Mouse (Mus musculus) limb, embryonic 13.5 days (tissue): ENCODE measurements around the gene Trp53bp1. TPM values are rescaled to one million over a fixed set of nuclear protein-coding genes. Genes with fewer than 3 reads are reported as not detected.

Source experiments
- ATAC-seq: fragments of 200-750 bp; cut with Nextera tagmentation; 2 replicates; pipeline ENCODE4 v1.8.0; 2017; ENCODE audit warnings: low read depth, moderate number of reproducible peaks, moderate TSS enrichment; ENCODE audit not compliant: low FRiP score
- H3K27ac ChIP-seq: fragments of 300-500 bp; sonication (generic); 2 replicates; pipeline ENCODE4 v1.5.1; 2015; ENCODE audit warnings: inconsistent platforms, mild to moderate bottlenecking, moderate library complexity
- H3K27me3 ChIP-seq: fragments of 300-500 bp; sonication (generic); 2 replicates; pipeline ENCODE4 v1.6.1; 2015; ENCODE audit warnings: mild to moderate bottlenecking, inconsistent platforms
- H3K36me3 ChIP-seq: fragments of 300-500 bp; sonication (generic); 2 replicates; pipeline ENCODE4 v1.6.1; 2015; ENCODE audit warnings: inconsistent platforms, mild to moderate bottlenecking, moderate library complexity
- H3K4me1 ChIP-seq: fragments of 300-500 bp; sonication (generic); 2 replicates; pipeline ENCODE4 v1.6.1; 2015; ENCODE audit warnings: inconsistent platforms
- H3K4me2 ChIP-seq: fragments of 300-500 bp; sonication (generic); replicated peaks from 2 replicates; pipeline ENCODE4 v1.6.1; 2015; ENCODE audit warnings: inconsistent platforms, mild to moderate bottlenecking, moderate library complexity
- H3K4me3 ChIP-seq: fragments of 300-500 bp; sonication (generic); 2 replicates; pipeline ENCODE4 v1.5.1; 2015; ENCODE audit warnings: moderate library complexity, mild to moderate bottlenecking, inconsistent platforms
- H3K9ac ChIP-seq: fragments of 300-500 bp; sonication (generic); 2 replicates; pipeline ENCODE4 v1.6.1; 2015; ENCODE audit warnings: mild to moderate bottlenecking, inconsistent platforms
- H3K9me3 ChIP-seq: fragments of 300-500 bp; sonication (generic); 2 replicates; pipeline ENCODE4 v1.6.1; 2016; ENCODE audit warnings: inconsistent platforms
- WGBS: fragments of 180-500 bp; shearing (Covaris S2); methylation state at CpG from one replicate; pipeline ENCODE4 v1.1.7; 2015; 5-methylcytosine and 5-hydroxymethylcytosine counted together
- polyA plus RNA-seq: library from polyadenylated mRNA; unstranded; fragments of >200 nt; fragmentation: Nextera tagmentation; extraction: Ambion mirVana; gene quantifications from 2 replicates; pipeline ENCODE4 v1.2.1, GENCODE M21; 2015

Trp53bp1 gene
- polyA plus RNA-seq, 1 experiment from 2014 or later: 99.6 TPM

DNA sequence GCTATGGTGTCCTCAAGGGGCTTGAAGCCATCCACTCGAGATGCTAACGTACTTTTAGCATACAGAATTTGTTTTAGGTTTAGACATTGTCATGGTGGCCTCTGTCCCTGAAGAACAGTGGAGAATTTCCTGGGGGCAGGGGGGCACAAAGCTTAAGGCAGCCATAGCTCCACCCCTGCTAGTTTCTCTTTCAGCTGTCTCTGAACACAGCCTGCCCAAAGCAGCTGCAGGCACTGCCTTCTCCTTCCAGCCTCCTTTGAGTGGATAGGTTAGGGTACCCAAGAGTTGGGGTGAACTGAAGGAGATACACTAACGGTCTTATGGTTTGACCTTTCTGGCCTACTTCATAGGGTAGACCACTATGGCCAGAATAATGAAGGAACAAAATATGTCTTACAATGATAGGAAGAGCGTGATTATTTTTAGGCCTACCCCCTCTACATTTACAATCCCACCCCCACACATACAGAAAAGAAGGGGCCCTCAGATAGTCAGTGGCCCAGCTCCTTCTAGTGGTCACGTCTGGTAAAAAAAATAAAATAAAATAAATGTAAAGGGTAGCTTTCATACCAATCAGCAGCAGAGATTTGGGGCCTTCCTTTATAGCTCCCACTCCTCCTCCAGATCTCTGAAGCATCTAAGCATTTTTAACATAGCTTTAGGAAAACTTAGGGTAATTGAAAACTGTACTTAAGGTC is 21.3 kb upstream of the Trp53bp1 start:
- ATAC-seq: no peak
- Histone ChIP-seq H3K4me2 (no peak overlapping the region), H3K27ac (no peak overlapping the region), H3K27me3 (peaks cover 79% of the 10 kb centered on the region), H3K9me3 (no peaks in the 10 kb centered on the region), H3K36me3 (no peaks in the 10 kb centered on the region), H3K4me3 (no peak overlapping the region), H3K9ac (no peak overlapping the region), H3K4me1 (peaks cover 46% of the 10 kb centered on the region)
- WGBS: 68% methylated on average over 5 of the region's 5 CpGs

DNA sequence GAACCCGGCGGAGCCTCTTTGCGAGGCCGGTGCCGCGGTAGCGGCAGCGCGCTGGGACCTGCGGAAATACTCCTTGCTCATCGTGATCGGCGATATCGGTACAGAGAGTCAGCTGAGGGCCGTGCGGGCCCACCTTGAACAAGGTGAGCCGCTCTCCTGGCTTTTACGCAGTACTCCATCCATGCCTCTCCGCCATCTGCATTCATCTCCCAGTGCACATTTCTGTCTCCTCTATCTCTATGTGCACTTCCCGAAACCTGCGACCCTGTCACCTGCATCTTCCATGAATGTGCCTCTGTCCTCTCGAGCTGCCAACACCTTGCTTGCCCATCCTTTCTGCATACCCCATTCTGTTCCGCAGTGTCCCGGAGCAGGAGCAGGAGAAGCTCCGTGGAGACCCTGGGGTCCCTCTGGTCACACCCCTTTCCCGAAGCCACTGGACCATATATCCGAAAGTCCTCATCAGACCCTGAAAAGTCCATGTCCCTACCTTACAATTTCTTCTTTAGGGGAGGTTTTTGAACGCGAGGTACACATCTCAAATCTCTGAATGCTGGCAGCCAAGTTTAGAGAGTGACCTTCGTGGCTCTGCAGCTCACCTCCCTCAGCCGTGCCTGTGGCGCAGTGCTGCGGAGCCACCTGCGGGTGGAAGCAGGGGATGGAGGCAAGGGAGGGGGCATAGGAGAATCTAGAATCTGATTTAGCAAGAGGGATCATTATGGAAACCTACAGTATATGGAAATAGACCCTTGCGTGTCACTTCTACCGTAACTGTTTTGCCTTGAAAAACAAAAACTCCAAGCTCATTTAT is 18.7 kb upstream of the Trp53bp1 start:
- no peaks in the 10 kb centered on the region for H3K9me3 ChIP-seq
- peaks cover 58% of the 10 kb centered on the region for H3K27me3 ChIP-seq
- peak; percentile 49 for ATAC-seq
- WGBS: 4% methylated on average over 36 of the region's 36 CpGs
- H3K4me3 ChIP-seq: peak overlapping the region; percentile 57
- H3K36me3 ChIP-seq: no peaks in the 10 kb centered on the region
- H3K4me1 ChIP-seq: peaks cover 23% of the 10 kb centered on the region
- H3K27ac ChIP-seq: no peak overlapping the region
- H3K4me2 ChIP-seq: peak overlapping the region; percentile 81
- H3K9ac ChIP-seq: peak overlapping the region; percentile 50

DNA sequence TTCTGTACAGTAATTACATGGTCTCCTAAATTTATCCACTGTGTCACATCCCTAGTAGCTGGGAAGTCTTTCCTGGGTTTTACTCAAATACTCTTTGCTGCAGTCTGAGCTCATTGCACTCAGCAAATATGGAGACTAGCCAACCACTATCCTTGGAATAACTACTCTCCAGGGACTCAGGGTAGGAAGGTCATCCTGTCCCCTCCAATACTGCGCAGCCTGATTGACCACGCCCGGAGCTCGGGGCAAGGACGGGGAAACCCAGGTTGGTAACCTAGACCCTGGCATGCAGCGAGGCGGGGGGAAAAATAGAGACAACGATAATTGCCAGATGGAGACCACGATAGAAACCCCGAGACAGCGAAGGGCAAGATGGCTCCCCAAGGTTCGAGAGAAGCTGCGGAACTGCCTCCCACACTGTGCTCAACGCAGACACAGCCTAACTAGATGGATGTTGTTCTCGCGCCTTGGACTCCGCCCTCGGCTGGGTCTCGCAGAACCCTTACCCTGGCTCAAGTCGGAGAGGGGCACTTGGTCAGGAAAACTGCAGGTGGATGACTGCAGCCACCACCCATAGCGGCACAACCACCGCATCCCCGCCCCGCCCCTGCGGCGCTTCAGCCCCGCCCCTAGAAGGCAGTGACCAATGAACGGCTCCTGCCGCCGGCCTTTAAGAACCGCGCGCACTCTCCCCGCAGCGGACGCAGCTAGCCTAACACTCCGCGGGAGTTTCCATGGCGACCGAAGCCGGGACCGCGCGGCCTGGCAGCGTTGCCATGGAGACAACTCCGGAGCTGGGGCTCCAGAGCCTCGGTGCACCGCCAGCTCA is 17.9 kb upstream of the Trp53bp1 start, which contains the start of gene Map1a:
Gene Map1a, plus strand, starts transcription at position 700 of the 829 bp plus-strand sequence.
- peak; percentile 98 for ATAC-seq
- under 1% methylated on average over 48 of the region's 48 CpGs for WGBS

DNA sequence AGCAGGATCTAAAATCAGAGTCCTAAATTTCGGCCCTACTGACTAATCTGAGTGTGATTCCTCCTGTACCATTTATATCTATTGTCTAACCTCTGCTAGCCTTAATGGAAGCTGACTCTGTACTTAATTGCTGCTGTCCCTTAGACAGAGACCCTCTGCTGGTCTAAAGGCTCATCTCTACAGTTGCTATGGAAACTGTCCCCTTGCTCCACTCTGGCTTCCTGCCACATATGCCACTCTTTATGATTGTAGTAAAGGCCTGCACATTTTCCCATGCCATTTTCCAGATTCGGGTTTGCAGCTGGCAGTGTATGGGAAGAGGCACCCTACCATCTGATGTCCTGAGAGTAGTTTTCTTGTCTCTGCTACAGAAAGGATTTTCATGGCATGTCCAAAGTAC is 16.6 kb upstream of the Trp53bp1 start:
- WGBS: 70% methylated on average over 2 of the region's 2 CpGs
- ATAC-seq: no peak

More for the DNA sequence above, 17.9 kb upstream of the Trp53bp1 start, which contains the start of gene Map1a:
- no peaks in the 10 kb centered on the region for H3K9me3 ChIP-seq
- peak within 1 kb of the TSS; percentile 81 for H3K4me2 ChIP-seq
- H3K9ac ChIP-seq: peak within 1 kb of the TSS; percentile 60
- H3K27me3 ChIP-seq: peaks cover 50% of the 10 kb centered on the region
- H3K4me1 ChIP-seq: peaks cover 14% of the 10 kb centered on the region
- H3K27ac ChIP-seq: no peak within 1 kb of the TSS
- H3K4me3 ChIP-seq: peak within 1 kb of the TSS; percentile 57
- no peaks in the 10 kb centered on the region for H3K36me3 ChIP-seq

DNA sequence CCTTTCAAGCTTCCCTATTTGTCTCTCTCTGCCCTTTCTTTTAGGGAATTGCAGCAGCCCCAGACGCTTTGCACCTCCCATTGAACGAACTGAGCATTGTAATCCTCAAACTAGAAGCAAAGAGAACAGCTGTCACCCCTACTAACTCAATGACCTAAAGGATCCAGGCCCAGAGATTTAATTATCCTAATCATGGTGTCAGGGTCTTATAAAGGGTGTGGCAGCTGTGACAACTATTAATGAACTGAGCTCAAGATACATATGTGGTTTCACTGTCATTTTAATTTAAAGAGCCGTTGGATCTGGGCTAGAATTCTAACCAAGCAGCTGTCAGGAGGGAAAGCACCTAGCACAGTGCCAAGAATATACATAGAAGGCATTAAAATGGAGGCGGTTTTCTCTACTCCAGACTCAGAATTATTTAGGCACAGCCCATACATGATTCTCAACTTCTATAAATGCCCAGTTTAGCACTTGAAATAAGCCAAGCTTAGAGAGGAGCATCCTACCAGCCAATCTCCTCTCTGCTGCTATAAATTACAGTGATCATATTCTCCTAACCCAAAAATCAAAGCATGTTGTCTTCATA is 815 bp upstream of the Trp53bp1 start:
- peaks cover 30% of the 10 kb centered on the region for H3K4me1 ChIP-seq
- ATAC-seq: no peak
- H3K27ac ChIP-seq: no peak overlapping the region
- H3K9ac ChIP-seq: 0 out of 2 replicates have a peak overlapping the region, but pooled peaks have one; percentile 26
- peaks cover 29% of the 10 kb centered on the region for H3K36me3 ChIP-seq
- no peaks in the 10 kb centered on the region for H3K27me3 ChIP-seq
- no peaks in the 10 kb centered on the region for H3K9me3 ChIP-seq
- peak overlapping the region; percentile 86; the same call in 1 of the 2 replicates for H3K4me3 ChIP-seq
- H3K4me2 ChIP-seq: peak overlapping the region; percentile 75
- 24% methylated on average over 4 of the region's 4 CpGs for WGBS

More for the DNA sequence above, 16.6 kb upstream of the Trp53bp1 start:
- Histone ChIP-seq H3K4me2 (no peak overlapping the region), H3K9me3 (no peaks in the 10 kb centered on the region), H3K27me3 (peaks cover 40% of the 10 kb centered on the region), H3K4me1 (peaks cover 11% of the 10 kb centered on the region), H3K9ac (no peak overlapping the region), H3K36me3 (no peaks in the 10 kb centered on the region), H3K4me3 (no peak overlapping the region), H3K27ac (no peak overlapping the region)

DNA sequence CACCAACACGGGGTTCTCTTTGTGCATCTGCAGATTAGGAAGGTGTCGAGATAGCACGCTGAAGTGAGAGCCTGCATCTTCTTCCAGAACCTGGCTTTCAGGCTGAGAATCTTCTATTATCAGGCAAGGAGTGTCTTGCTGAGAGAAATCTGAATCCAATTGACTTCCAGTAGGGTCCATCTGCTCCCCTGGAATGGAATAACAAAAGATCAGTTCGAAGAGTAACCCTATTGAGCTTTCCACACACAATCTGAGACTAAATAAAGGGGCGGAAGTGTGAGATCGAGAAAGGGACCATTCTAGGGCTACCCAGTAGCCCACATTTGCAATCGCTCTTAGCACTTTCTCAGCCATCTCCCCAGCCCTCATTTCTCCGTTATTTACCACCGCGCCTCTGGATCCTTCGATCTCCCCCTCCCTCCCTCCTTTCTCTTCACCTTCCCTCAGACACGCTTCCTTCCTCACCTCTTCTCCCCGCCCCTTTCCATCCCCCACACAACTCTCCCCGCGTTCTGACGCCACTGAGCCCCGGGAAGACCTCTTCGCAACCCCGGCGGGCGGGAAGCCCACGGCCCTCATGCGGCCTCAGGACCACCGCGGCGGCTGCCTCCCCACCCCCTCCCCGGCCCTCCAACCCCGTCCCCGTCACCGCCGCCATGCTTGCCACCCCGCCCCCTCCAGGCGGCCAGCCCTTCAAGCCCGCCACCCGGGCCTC is 529 bp downstream of the Trp53bp1 start:
- peak overlapping the region; percentile 89 for H3K27ac ChIP-seq
- peaks cover 30% of the 10 kb centered on the region for H3K4me1 ChIP-seq
- H3K27me3 ChIP-seq: no peaks in the 10 kb centered on the region
- H3K9me3 ChIP-seq: no peaks in the 10 kb centered on the region
- peaks cover 35% of the 10 kb centered on the region for H3K36me3 ChIP-seq
- peak overlapping the region; percentile 75 for H3K4me2 ChIP-seq
- peak; percentile 81 for ATAC-seq
- WGBS: under 1% methylated on average over 31 of the region's 35 CpGs
- peak overlapping the region; percentile 85 for H3K9ac ChIP-seq
- peak overlapping the region; percentile 86 for H3K4me3 ChIP-seq

DNA sequence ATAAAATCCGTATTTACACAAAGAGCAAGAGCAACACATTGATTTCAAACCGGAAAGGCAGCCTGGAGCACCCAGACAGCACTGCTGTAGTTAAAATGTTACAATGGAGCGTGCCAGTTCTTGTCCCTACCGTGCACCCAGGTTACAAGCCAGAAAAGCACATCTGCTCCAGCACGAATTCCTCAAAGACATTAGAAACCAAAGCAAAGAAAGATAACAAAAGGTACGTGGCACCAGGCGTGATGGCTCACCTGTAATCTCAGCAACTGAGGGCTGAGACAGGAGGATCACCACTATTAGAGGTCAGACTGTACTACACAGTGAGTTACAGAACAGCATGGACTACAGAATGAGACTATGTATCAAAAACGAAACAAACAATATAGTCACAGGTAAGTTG is 2.8 kb downstream of the Trp53bp1 start:
- H3K36me3 ChIP-seq: peaks cover 53% of the 10 kb centered on the region
- WGBS: 77% methylated on average over 8 of the region's 8 CpGs
- H3K4me3 ChIP-seq: no peak overlapping the region
- no peak overlapping the region for H3K4me2 ChIP-seq
- peaks cover 30% of the 10 kb centered on the region for H3K4me1 ChIP-seq
- H3K9me3 ChIP-seq: no peaks in the 10 kb centered on the region
- no peak overlapping the region for H3K27ac ChIP-seq
- H3K9ac ChIP-seq: no peak overlapping the region
- no peak for ATAC-seq
- no peaks in the 10 kb centered on the region for H3K27me3 ChIP-seq

DNA sequence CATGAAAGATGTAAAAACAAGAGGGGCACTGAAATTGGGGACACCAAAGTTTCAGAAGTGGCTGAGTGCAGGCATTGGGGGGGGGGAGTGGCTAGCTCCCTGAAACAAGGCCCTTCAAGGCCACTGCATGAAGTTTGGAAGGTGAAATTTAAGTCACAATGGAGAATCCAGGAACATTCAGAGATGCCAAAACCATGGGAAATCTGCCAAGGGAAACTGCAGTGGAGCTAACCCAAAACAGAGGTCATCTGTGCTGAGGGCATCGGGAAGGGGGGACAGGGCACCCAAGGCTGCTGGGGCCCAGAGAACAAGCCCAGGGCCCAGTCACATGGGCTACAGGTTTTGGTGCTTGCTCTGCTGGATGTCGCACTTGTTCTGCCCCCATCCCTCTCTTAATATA is 21.4 kb downstream of the Trp53bp1 start:
- H3K4me3 ChIP-seq: no peak overlapping the region
- H3K4me2 ChIP-seq: no peak overlapping the region
- ATAC-seq: no peak
- H3K27ac ChIP-seq: no peak overlapping the region
- H3K9ac ChIP-seq: no peak overlapping the region
- H3K27me3 ChIP-seq: no peaks in the 10 kb centered on the region
- peaks cover 95% of the 10 kb centered on the region for H3K36me3 ChIP-seq
- H3K4me1 ChIP-seq: no peaks in the 10 kb centered on the region
- WGBS: 93% methylated on average over 2 of the region's 2 CpGs
- H3K9me3 ChIP-seq: no peaks in the 10 kb centered on the region

DNA sequence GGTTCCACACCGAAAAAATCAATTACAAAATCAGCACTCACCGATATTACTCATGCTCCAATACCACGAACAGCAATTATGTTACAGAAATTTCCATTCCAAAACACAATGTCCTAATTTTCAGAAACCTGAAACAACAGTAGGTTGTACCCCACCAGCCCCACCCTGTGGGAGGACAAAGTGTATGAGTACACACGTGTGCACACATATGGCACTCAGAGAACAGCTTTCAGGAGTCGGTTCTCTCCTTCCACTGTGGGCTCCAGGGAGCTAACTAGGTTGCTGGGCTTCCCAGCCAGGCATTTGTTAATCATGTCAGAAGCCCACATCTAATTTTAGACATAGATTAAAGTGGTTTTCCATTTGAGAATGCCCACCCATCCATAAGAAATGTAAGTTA is 27.1 kb downstream of the Trp53bp1 start:
- Histone ChIP-seq H3K4me2 (no peak overlapping the region), H3K27me3 (no peaks in the 10 kb centered on the region), H3K27ac (no peak overlapping the region), H3K9me3 (no peaks in the 10 kb centered on the region), H3K36me3 (peaks cover 85% of the 10 kb centered on the region), H3K4me1 (no peaks in the 10 kb centered on the region), H3K9ac (no peak overlapping the region), H3K4me3 (no peak overlapping the region)
- WGBS: 93% methylated on average over 5 of the region's 5 CpGs
- no peak for ATAC-seq

DNA sequence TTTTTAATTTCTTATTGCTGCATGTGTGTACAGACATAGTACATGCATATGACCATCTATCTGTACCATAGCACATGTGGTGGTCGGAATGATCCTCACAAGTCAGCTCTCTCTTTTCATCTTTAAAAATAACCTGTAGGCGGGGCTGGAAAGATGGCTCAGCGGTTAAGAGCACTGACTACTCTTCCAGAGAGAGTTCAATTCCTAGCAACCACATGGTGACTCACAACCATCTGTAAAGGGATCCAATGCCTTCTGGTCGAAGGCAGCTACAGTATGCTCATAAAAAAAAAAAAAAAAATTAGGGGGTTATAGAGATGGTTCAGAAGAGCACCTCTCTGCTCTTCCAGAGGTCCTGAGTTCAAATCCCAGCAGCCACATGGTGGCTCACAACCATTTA is 31.8 kb downstream of the Trp53bp1 start:
- no peak overlapping the region for H3K9ac ChIP-seq
- no peaks in the 10 kb centered on the region for H3K4me1 ChIP-seq
- ATAC-seq: no peak
- no peaks in the 10 kb centered on the region for H3K27me3 ChIP-seq
- no peak overlapping the region for H3K4me2 ChIP-seq
- peaks cover 82% of the 10 kb centered on the region for H3K36me3 ChIP-seq
- H3K9me3 ChIP-seq: no peaks in the 10 kb centered on the region
- H3K27ac ChIP-seq: no peak overlapping the region
- 88% methylated on average over 4 of the region's 4 CpGs for WGBS
- H3K4me3 ChIP-seq: no peak overlapping the region

DNA sequence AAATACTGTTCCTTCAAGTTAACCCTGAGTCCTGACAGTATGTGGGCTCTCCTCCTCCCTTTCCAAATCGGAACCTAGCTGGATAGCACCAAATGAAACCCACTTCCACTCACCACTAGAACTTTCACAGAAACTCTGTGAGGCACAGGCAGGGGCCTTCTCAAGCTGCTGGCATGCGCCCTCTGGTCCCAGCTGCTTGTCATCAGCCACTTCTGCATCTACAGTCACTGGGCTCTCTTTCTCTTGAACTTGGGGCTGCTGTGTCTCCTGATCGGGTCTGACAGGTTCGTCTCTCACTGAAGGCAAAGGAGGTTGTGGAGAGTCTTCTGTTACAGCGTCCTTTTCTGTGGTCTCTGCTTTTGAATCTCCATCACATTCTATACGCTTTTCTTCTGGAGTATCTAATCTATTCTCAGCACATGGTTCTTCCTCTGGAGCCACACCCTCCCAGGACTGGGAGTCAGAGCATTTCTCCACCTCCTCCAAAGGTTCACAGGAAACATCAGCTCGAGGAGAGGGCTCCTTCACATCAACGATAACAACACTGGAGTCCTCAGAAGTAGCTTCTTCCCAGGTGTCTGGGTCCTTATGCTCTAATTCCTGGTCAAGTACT is 35.6 kb downstream of the Trp53bp1 start:
- no peaks in the 10 kb centered on the region for H3K4me1 ChIP-seq
- H3K36me3 ChIP-seq: peaks cover 85% of the 10 kb centered on the region

More for the DNA sequence above, 35.6 kb downstream of the Trp53bp1 start:
- Histone ChIP-seq H3K27me3 (no peaks in the 10 kb centered on the region), H3K9ac (no peak overlapping the region), H3K9me3 (no peaks in the 10 kb centered on the region), H3K27ac (no peak overlapping the region), H3K4me2 (no peak overlapping the region), H3K4me3 (no peak overlapping the region)
- ATAC-seq: no peak
- WGBS: 91% methylated on average over 8 of the region's 8 CpGs
